Mouse (Mus musculus) CH12.LX (cell line): ENCODE measurements around the gene Uck2.

Experiments used
- BHLHE40 ChIP-seq: IDR thresholded peaks from 2 replicates; pipeline ENCODE4 v1.6.1; 2011; ENCODE audit warnings: mild to moderate bottlenecking, low read depth, low read length, improper control_type of control experiment
- CTCF ChIP-seq, 2 experiments: IDR thresholded peaks in 1 of 2; conservative IDR thresholded peaks in 1 of 2; 2 replicates each; pipeline ENCODE4 v1.5.1; 2011 to 2012; ENCODE audit warnings: low read depth in 2 of 2, low read length in 2 of 2, improper control_type of control experiment in 1 of 2, inconsistent platforms in 1 of 2, mild to moderate bottlenecking in 1 of 2, moderate library complexity in 1 of 2
- ELF1 ChIP-seq: IDR thresholded peaks from 2 replicates; pipeline ENCODE4 v1.6.1; 2014; ENCODE audit warnings: low read depth, mild to moderate bottlenecking, inconsistent platforms, low read length, improper control_type of control experiment
- EP300 ChIP-seq: IDR thresholded peaks from 2 replicates; pipeline ENCODE4 v1.6.1; 2011; ENCODE audit warnings: low read length, improper control_type of control experiment
- HCFC1 ChIP-seq: IDR thresholded peaks from 2 replicates; pipeline ENCODE4 v1.6.1; 2012; ENCODE audit warnings: low read depth, mild to moderate bottlenecking, inconsistent platforms, low read length, improper control_type of control experiment
- MAX ChIP-seq: IDR thresholded peaks from 2 replicates; pipeline ENCODE4 v1.6.1; 2011; ENCODE audit warnings: low read length, improper control_type of control experiment
- MEF2A ChIP-seq: IDR thresholded peaks from 2 replicates; pipeline ENCODE4 v1.6.1; 2014; ENCODE audit warnings: low read depth, mild to moderate bottlenecking, inconsistent platforms, low read length, improper control_type of control experiment, borderline replicate concordance
- POLR2A ChIP-seq: IDR thresholded peaks from 2 replicates; pipeline ENCODE4 v1.6.1; 2011; ENCODE audit warnings: low read depth, mild to moderate bottlenecking, improper control_type of control experiment, low read length
- ZMIZ1 ChIP-seq: IDR thresholded peaks from 2 replicates; pipeline ENCODE4 v1.6.1; 2012; ENCODE audit warnings: low read depth, mild to moderate bottlenecking, inconsistent platforms, low read length, improper control_type of control experiment

DNA sequence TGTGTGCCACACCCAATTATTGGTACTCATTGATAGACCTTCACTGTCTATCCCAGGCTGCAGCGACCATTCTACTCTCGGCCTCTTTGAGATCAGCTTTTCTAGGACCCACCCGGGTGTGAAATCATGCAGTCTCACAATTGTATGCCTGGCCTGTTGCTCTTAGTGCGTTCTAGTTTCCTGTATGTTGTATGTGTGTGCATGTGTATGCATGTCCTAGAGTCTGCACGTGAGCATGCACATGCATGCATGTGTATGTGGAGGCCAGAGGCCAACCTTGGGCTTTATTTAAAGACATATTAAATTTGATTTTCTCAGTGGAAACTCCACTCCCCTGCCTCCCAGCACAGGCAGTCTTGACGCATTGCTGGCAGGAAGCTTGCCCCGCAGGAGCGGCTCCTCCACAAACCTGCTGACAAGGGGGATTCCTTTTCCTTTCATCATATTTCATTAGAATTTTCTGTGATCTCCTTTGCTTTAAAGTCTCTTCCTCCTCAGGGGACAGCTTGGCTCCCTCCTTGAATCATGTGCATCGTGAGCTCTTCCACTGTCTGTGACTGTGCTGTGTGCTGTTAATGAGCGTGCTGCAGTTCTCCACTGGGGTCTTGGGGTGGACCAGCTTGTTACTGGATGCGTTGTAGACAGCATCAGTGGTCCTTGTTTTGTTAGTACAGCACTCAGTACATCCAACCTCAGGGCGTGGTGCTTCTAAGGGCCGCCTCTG is 10.7 kb upstream of the Uck2 start:
- TF ChIP-seq EP300 (no peak), MAX (no peak), MEF2A (no peak), CTCF (conservative IDR thresholded peaks at IDR 0.05 in 1 of 2, IDR thresholded peaks at IDR 0.05 in 1 of 2; ENCODE audit: low read depth in 2 of 2, low read length in 2 of 2) (no peak), ELF1 (no peak), BHLHE40 (no peak), POLR2A (no peak), HCFC1 (no peak), ZMIZ1 (no peak)
